Mouse (Mus musculus) frontal cortex, postnatal 14 days (tissue): ENCODE results near the gene Ttc39d.
"Not testable (repeated sequence)": the region's sequence is repeated elsewhere in the genome, so short reads cannot be mapped to it uniquely, and the experiment has no call there.

Experiments
- DNase-seq, 2 experiments: peaks; one replicate each; pipeline ENCODE4 v3.0.0; 2022; ENCODE audit warnings: low spot score in 2 of 2

The Ttc39d gene

DNA sequence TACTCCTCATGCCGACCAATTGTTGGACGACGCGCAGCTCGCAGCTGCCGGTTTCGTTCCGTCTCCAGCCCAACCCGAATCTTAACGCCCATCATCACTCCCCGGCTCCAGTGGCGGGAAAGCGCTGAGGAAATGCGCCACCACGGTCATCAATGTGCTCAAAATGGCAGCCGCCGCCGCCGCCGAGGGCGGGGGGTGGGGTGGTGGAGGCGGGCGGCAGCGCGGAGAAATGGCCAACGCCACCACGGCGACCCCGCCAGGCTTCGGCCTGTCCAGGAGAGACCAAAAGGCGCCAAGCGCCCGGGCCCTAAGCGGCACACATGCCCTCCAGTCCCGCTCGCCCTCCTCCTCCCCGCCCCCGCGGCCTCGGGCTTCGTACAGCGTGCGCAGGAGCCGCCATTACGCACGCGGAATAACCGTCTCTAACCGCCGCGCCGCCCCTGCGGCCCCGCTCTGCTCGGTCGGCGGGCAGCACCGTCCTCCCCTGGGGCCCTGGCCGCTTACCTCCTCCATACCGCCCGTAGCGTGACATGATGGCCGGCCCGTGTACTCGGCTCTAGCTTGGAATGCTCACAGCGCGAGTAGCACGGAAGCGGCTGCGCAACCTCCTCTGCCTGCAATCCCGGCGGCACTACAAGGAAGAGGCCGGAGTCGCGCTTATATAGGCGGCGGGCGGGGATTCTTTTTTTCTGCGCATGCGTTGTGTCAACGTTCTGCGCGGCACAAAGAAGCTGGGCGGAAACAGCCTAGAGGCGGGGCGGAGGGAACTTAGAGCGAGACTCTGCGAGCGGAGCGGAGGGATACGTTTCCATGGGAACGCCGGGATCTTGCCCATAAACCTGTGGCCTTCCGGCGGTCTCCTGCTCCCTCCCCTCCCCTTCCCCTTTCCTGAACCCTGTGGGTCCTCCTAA lies at the start of gene Ttc39d, which contains the start of gene Srsf7:
Gene Ttc39d, plus strand, starts transcription at position 790 of the 911 bp plus-strand sequence.
Gene Srsf7, minus strand, starts transcription at position 637 of the 911 bp plus-strand sequence.
- DNase-seq: peak; percentile 97 to 98

DNA sequence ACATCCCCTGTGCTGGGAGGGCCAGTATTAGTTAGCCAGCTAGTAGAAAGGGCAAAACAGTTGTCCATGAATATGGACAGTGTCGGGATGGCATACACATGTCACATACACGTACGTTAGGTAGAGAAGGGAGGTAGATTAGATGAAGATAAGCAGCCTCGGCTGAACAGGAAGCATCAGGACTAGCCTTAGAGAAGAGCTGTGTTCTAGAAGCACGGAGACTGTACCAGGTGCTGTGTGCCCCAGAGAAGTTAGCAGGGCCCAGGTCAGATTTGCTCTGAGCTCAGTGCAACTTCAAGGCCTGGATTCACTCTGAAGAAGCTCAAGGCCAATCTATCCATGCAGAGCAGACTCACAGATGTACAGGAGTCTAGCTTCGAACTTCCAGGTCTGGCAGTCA lies 49.8 kb upstream of the Ttc39d start:
- no peak for DNase-seq

DNA sequence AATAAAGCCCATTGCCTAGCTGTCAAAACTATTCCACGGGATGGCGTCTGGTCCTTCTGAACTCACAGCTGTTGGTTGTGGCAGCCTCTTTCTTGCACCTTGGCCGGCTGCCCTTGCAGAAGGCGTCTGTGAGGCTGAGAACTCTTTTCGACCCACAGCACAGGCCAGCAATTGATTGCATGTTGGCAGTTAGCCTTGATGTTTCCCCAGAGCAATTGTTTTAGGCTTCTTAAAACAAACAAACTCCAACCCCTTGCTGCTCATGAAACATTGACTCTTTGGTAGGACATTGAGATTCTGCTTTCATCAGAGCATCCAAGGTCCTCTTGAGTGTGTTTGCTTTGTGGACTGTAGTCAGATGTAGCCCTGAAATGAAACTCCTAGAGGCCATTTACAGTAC lies 46.8 kb upstream of the Ttc39d start:
- peak; percentile 37 to 65 for DNase-seq

DNA sequence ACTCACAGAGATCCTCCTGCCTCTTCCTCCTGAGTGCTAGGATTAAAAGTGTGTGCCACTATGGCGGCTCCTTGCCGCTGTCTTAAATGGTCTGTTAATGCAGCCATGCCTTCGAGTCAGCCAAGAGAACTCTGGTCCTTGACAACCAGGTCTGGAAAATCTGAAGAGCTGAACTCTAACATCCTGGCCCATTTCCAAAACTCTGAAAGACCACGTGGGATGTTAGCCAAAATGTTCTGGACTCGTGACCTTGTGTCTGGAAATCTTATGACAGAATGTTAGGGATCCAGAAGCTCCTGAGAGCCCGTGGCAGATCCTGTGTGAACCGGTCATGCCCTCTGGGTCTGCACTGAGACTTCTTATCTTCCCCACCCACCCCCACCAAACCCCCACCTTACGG lies 43.3 kb upstream of the Ttc39d start:
- DNase-seq: no peak

DNA sequence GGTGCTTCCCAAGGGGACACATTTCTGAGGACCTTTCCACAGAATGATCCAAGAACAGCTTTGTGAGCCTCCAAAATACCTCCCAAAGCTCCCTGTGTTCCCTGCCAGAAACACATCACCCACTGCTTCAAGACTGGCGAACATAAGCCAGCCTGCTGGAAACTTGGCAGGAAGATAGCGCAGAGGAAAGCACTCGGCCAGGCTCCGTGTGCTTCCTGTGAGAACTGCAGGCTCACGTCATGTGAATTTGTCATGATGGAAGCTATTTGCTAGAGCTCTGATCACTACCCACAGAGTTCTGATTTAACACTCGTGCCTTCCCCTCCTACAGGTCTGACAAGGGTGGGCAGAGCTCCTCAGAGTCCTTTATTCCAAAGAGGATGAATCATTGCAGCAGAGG lies 41.5 kb upstream of the Ttc39d start:
- DNase-seq: peak; percentile 53 to 78

DNA sequence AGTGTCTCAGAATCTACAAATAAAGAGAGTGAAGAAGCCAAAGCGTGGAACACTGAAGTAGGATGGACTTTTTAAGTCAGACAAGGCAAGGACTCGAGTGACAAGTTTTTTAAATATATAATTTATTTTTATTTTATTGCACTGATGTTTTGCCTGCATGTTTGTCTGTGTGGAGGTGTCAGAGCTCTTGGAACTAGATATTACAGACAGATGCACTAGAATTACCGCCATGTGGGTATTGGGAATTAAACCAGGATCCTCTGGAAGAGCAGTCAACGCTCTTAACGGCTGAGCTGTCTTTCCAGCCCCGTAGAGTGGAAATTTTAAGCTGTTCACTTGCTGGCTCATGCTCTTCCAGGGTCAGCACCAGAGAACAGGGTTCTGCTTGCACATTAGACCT lies 40.9 kb upstream of the Ttc39d start:
- no peak for DNase-seq

DNA sequence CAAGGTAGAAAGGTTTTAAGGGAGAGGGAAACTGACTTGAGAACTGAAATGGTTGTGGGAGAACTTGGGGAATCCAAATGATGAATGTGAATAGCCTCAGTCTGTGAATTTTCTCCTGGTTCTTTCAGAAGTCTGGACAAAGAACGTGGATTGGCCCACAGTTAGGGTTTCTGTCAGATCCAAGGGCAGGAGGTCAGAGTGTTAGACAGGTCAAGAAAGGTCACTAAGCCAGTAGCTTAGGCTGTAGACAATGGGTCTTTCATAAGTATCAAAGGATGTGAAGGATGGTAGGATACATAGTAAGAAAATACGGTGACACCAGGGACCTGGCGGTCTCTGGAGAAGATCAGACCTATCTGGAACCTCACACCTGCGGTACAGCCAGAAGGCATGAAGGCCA lies 39.8 kb upstream of the Ttc39d start:
- no peak for DNase-seq

DNA sequence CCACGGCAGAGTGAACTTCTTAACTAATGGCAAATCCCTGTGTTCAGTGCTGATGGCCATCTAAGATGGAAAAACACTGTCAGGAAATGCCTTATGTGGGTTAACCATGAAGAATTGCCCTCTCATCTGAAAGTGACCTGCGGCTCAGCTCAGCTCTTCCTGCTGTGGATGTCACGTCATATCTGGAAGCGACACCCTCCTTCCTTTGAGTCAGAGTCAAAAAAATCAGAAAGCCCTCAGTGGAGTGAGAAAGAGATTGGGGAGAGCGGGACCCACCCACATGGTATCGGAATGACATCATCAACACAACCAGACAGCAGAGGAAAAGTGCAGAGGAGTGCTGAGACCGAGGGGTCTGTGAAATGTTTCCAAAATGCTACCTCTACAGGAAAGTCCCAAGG lies 39.4 kb upstream of the Ttc39d start:
- DNase-seq: peak in 1 of 2 experiments; percentile 41

DNA sequence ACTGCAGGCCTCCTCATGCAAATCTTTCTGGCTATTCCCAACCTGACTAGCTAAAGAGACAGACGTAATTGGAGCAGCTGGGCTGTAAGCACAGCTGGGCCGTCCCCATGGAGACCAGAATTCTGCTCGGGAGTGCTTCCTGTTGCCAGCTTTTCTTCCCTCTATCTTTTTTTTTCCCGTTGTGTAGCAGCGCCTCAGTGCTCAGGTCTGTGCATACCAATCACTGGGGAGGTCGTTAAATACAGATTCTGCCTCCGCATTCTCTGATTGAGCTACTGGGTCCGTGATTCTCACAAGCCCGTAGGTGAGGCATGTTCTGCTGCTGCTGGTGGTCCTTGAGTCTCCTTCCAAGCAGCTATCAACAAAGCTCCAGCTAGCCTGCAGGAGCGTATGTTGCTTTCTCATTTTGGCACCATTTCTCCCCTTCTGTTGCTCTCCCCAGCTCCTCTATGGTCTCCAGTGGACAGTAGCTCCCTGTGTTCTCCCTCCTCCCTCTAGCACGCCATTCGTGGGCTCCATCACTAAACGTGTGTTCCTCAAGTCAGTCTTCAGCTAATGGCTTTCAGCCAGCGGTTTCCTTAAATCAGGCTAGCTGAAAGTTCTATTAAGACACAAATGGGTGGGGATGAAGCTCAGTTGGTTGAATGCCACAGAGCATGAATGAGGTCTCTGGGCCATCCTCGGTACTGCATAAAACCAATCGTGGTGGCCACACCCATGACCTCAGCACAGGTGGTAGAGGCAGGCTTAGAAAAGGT lies 38.7 kb upstream of the Ttc39d start:
- DNase-seq: peak; percentile 50 to 61

DNA sequence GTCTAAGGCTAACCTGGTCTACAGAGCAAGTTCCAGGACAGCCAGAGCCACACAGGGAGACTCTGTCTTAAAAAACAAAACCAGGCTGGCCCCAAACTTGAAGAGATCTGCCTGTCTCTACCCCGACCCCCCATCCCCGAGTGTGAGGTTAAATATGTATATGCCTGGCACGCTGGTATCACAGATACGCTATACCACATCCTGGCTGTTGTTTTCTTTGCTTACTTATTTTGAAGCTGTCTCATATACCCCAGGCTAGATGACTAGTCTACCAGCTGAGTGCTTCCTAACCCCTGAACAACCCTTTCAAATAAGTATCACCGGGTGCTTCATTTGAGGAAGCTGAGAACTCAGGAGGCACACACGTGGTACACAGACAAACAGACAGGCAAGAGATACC lies 37.5 kb upstream of the Ttc39d start:
- DNase-seq: no peak

DNA sequence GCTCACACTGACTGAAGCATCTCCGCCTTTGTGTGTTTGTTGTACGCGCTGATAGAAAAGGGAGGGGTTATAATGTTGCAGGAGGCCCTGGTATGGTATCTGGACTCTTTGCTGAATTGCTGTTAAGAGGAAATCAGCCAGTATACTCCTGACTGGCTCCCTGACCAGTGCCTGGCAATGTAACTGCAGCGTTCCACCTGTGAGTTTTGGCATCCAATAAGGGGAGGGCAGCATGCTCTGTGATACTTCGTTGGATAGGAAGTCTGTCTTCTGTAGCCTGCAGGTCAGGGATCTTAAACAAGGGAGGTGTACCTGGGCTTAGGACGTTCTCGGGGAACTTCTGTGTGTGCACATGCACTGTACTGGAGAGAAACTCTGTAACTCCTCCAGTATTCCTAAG lies 36.3 kb upstream of the Ttc39d start:
- DNase-seq: no peak

DNA sequence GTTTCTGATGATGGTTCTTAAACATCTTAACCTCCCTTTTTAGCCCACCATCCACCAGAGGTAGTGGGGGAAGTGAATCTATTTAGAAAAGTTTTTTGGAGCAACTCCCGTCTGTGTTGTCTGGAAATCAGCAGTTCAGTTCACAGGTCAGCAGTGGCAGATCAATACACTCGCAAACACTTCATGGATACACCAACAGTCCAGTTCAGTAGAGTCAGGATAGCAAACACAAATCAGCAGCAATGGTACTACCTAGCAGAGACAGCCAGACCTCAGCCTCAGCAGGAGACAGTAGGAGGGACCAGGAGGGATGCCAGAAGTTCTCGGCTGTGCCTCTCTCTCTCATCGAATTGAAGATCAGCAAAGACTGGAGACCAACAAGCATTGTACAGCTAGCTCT lies 35.3 kb upstream of the Ttc39d start:
- DNase-seq: no peak

DNA sequence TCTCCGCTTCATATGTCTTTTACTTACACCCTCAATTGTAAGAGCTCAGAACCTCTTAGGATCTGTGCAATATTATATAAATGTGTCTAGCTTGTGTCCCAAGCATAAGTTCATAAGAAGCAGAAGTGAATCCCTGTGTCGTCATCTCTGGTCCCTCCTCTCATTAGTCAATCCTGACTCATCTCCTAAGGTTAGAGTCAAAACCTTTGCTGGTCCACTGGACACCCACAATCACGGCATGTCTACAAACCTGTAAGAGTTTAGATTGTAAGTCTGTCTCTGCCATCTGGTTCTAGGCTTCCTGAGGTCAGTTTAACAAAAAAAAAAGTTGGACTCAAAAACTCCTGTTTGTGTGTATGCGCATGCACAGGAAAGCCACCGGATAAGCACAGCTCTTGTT lies 34.5 kb upstream of the Ttc39d start:
- no peak for DNase-seq

DNA sequence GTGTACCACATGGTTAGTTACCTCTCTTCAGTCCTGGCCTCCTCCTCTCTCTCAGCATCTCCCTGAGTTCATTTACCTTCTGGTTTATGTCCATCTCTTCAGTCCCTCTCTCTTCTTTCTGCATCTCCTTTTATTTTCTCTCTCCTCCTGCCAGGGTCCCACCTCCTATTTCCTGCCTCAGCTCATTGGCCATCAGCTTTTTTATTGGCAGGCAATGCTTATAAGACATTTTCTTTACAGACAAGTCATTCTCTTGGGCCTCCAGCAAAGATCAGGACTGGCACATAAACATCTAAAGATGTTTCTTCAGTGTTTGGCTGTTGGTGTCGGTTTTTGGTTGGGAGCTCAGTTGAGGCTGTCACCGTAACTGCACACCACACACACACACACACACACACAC lies 33.6 kb upstream of the Ttc39d start:
- no peak for DNase-seq

DNA sequence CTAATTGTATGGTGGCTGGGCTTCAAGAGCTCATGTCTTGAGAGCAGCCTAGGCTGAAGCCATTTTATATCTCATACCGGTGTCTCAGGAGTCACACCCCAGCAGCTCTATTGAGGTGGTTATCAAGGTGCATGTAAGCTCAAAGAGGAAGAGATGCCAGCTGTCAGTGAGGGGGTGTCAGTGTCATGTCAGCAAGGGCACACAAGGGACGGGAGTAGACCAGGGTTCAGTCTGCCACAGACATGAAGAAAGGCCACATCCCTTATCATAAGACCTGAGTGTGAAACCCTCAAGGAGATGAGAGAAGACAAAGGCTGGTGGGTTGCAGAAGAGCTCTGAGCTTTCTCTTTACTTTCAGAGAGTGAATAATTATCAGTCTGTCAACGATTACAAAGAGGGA lies 33.1 kb upstream of the Ttc39d start:
- DNase-seq: no peak

DNA sequence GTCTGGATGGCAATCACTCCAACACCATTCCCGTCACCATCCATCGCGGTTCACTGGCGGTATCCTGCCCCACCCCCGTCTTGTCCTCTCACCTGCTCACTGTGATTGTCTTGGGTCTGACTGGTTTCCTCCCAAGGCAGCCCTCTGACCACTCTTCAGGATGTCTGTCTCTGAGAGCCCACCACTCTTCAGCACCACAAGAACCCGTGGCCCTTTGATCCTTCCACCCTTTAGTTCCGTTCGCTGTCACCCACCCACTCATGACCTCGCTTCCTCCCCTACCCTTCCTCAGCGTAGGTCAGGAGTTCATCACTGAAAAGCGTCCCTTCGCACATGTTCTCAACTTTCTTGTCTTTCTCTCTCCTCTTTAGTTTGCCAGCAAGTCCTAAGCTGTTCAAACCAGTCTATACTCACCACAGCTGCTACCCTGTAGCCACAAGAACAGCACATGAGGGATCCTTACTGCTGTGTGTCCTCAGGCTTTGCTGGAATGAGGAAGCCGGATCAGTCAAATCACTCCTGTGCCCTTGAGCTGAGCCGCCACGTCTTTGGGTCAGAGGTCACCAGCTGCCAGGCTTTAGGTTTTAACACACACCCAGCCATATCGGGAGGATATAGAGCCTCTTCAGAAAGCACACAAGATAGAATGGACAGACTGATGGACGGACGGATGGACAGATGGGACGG lies 32.4 kb upstream of the Ttc39d start:
- DNase-seq: no peak

DNA sequence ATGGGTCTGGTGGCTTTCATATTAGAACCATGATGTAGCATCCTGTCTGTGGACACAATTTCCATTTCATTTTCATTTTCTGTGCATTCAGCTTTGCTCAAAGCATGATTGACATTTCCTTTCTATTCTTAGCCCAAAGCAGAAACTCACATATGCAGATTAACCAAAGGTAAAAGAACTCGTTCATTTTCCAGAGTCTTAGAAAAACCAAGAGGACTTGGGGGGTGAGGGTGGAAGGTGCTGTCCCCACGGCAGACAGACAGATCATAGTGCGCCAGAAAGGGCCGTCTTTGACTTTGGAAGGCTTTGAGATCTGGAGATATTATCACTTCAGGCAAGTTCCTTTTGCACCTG lies 31.9 kb upstream of the Ttc39d start:
- DNase-seq: no peak

DNA sequence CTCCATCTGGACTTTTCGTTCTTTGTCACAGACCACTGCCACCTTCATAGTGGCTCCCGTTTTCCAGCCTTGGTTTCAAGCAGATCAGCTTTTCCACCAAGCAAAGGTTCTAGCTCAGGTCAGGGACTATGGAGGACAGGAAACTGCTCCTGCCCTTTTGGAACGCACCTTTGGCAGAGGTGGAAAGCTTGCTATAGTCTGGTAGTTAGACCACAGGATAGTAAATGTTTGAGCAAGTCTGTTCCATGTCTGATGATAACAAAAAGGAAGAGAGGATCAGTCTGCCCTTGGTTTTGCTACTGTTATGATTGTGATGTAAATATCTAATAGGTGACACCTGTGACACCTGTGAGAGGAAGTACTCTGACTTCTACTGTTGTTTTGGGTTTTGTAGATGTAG lies 31.3 kb upstream of the Ttc39d start:
- DNase-seq: no peak

DNA sequence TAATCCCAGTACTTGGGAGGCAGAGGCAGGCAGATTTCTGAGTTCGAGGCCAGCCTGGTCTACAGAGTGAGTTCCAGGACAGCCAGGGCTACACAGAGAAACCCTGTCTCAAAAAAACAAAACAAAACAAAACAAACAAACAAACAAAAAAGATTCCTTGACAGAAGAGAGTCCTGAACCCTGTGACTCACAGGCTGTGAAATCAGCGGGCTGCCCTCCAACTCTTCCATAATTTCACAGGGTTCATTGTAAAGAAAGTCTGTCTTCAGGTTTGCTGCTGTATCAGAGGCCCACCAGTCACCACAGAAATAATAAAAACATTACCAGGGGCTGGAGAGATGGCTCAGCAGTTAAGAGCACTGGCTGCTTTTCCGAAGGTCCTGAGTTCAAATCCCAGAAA lies 28.4 kb upstream of the Ttc39d start:
- DNase-seq: not testable (repeated sequence)

DNA sequence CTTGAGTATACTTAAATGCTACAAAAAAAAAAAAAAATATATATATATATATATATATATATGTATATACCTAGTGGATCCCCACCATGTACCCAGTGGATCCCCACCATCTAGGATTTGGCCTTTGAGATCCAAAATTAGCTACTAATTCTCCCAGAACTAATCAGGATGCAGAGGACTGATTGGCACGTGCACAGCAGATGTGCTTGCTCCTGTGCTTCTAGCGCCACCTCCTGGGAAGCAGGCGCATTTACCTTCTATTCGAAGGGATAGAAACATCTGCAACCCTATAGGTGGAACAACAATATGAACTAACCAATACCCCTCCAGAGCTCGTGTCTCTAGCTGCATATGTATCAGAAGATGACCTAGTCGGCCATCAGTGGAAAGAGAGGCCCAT lies 27.3 kb upstream of the Ttc39d start:
- peak; percentile 52 to 61 for DNase-seq

DNA sequence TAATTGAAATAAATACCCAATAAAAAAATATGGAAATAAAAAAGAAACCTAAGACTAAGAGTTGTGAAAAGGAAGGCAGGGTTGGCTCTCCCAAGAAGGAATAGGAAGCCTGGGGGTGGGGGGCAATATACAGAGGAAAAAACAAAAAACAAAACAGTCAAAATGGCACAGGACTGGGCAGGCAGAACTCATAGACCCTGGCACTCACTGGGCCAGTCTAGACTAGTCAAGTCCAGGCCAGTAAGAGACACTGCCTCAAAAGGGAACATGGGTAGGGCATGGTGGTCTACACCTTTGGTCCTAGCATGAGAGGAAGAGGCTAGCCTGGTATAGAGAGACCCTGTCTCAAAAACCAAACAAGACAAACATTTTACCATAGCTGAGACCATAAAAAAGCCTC lies 26.8 kb upstream of the Ttc39d start:
- no peak for DNase-seq

DNA sequence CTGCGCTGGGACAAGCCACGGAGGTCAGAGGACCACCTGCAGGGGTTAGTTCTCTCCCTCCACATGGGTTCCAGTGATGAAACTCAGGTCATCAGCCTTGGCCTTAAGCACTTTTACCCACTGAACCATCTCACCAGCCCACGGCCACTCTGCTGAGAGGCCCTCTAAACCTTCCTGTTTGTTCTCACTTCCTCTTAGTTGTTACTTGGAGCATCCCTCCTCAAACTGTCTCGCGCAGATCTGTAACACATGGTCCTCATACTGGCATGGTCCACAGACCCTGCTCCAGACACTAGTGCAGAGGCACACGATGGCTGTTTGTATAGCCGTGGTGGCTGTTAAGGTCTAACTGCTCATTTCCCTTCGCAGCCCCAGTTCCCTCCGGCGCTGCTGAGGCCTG lies 23.6 kb upstream of the Ttc39d start:
- peak in 1 of 2 experiments; percentile 1 for DNase-seq
